Mouse (Mus musculus) kidney, postnatal 25 days (tissue): ENCODE measurements at regions not wholly inside any gene's neighbourhood (a gene's known extent, or its start where the extent isn't known, plus 50 kb on each side); places are given as distances from the start of the nearest gene placed in this dataset.

ENCODE experiments used
- DNase-seq, 2 experiments: peaks; one replicate each; pipeline ENCODE4 v3.0.0; 2021; ENCODE audit warnings: mixed read lengths in 2 of 2

GRCm38 (mm10) chr2:56025059-56025458 is 589.3 kb downstream of the Kcnj3 start:
- DNase-seq: peak in 1 of 2 experiments; percentile 18

DNA sequence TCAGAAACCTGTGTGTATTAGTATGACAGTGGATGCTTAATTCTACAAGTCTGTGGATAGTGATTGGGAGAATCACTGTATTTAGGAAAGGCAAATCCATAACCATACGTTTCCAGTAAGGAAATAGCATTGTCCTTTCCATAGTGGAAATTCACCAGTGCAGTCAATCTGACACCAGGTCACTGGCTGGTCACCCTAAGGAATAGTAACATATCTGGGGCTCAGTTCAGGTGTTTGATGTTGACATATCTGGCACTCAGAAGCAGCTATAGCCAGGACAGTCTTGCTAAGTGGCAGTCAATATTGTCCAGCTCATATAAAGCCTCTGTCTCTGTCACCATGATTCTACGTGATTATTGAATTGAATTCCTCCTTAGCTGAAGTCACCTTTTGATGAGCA is 593.2 kb downstream of the Kcnj3 start:
- DNase-seq: no peak
